ENCODE assay signal across 9 mouse cellular contexts in the genomic region with DNA sequence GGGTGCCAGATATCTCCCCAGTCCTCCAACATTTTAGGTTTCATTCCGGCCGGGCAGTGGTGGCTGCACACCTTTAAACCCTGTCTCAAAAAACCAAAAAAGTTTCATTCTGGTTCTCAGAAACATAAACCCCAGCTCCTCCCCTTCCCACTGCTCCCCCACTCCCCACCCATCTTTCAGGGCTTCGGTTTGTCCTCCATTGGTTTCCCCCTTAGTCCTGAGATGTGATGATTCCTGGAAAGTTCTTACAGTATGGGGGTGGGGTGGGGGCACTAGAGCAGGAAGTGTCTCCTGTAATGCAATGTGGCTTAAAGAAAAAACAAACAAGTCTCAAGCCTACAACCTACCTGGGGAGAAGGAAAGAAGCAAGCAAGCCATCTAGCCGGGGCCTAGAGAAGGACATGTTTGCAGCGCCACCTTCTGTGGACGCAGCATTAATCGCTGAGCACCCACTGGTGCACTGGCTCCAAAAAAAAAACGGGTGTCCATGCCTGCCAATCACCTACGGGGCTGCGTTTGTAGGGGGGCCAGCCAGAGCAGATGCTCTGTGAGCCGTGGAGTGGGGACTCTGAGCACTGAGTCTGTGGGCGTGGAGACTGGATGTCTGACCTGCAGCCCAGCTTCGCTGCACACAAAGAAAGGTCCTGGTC. TPM values are rescaled to one million over a fixed set of nuclear protein-coding genes. Genes with fewer than 3 reads are reported as not detected.
A peak's percentile ranks its signal among the peaks of the same experiment; 100 is the strongest.
DNase-seq lines count a peak whose midpoint lies in the region; ATAC-seq lines count a peak whose summit lies in the region.
"Had no signal": no experiment of that assay in that cellular context is flagged by ENCODE, and none has a peak within 500 bp of the region (broad histone marks: within the 10 kb centered on the region; RNA-seq: fewer than 3 reads in every experiment).

No protein-coding gene starts in this region.

- WGBS in heart, embryonic 14.5 days: 27% methylated on average over 13 of the region's 13 CpGs

- H3K4me3 ChIP-seq in heart, embryonic 14.5 days (ENCODE audit: control insufficient read depth in 1 of 2, insufficient read depth in 1 of 2, low read depth in 1 of 2, low read length in 2 of 2): no peak overlapping the region
- H3K4me3 ChIP-seq: myocyte had no signal

- H3K9me3 ChIP-seq in heart, embryonic 14.5 days (ENCODE audit: control insufficient read depth, low read length): no peaks in the 10 kb centered on the region

- H3K36me3 ChIP-seq in heart, embryonic 14.5 days (ENCODE audit: control insufficient read depth, insufficient read depth, low read length): peaks cover 38% of the 10 kb centered on the region

- H3K27me3 ChIP-seq in heart, embryonic 14.5 days (ENCODE audit: control insufficient read depth, insufficient read depth, low read length): no peaks in the 10 kb centered on the region

- DNase-seq in right cerebral cortex, postnatal 14 days: peak; percentile 43
- no peak for DNase-seq in right cerebral cortex, postnatal 10 days (ENCODE audit: low spot score in 2 of 2)
- DNase-seq in cerebellum, adult 9-10 months: peak; percentile 80
- DNase-seq in kidney, postnatal 25 days: peak; percentile 61 to 76
- DNase-seq in thymus, postnatal 25 days: peak; percentile 40
- no peak for DNase-seq in right cerebral cortex, postnatal 25 days

- 0 out of 2 replicates have a peak overlapping the region, but pooled peaks have one; percentile 11 for H3K4me2 ChIP-seq in heart, embryonic 14.5 days (ENCODE audit: low read length)

- H3K9ac ChIP-seq in heart, embryonic 14.5 days (ENCODE audit: low read length): 0 out of 2 replicates have a peak overlapping the region, but pooled peaks have one; percentile 38

- ATAC-seq in heart, embryonic 14.5 days (ENCODE audit: insufficient number of reproducible peaks, insufficient read depth, low FRiP score, low read depth): no peak
- peak; percentile 51 for ATAC-seq in megakaryocyte progenitor cell, adult 5-6 weeks (replicated peaks; ENCODE audit: poor library complexity)

- H3K27ac ChIP-seq in heart, embryonic 14.5 days (replicated peaks in 1 of 2; ENCODE audit: control insufficient read depth in 1 of 2, insufficient read depth in 1 of 2, low read depth in 2 of 2, low read length in 2 of 2): no peak overlapping the region

- H3K4me1 ChIP-seq in heart, embryonic 14.5 days (ENCODE audit: control insufficient read depth in 2 of 2, insufficient read depth in 2 of 2, low read length in 2 of 2): peaks cover 7 to 12% of the 10 kb centered on the region in 2 experiments; a peak in 3 of 4 replicates

RNA-seq across cellular contexts. Expression of a gene that starts 2.2 kb away (rescaled TPM):
- polyA plus RNA-seq in heart, embryonic 14.5 days (2014; fragmentation: Nextera tagmentation; extraction: Ambion mirVana): 0.59 TPM in 1 of 2 replicates, not detected in the other
- not detected in 2 replicates for total RNA-seq in megakaryocyte progenitor cell, adult 5-6 weeks (2015)
- total RNA-seq in megakaryocyte progenitor cell, adult 5-6 weeks (2017): not detected in 2 replicates
- polyA plus RNA-seq: myocyte had no signal

RNA-seq across cellular contexts. Expression of a gene that starts 9.4 kb away (rescaled TPM):
- 0.28 TPM in 1 of 2 replicates, not detected in the other for polyA plus RNA-seq in heart, embryonic 14.5 days (2014; fragmentation: Nextera tagmentation; extraction: Ambion mirVana)
- 0.84 and 1.4 TPM in 2 replicates for total RNA-seq in megakaryocyte progenitor cell, adult 5-6 weeks (2015)
- total RNA-seq in megakaryocyte progenitor cell, adult 5-6 weeks (2017): 0.27 and 0.92 TPM in 2 replicates

RNA-seq across cellular contexts. Expression of a gene that starts 15.4 kb away (rescaled TPM):
- 10.0 and 11.4 TPM in 2 replicates for polyA plus RNA-seq in heart, embryonic 14.5 days (2014; fragmentation: Nextera tagmentation; extraction: Ambion mirVana)
- 20.3 and 20.7 TPM in 2 replicates for total RNA-seq in megakaryocyte progenitor cell, adult 5-6 weeks (2015)
- 33.9 and 36.8 TPM in 2 replicates for total RNA-seq in megakaryocyte progenitor cell, adult 5-6 weeks (2017)

RNA-seq across cellular contexts. Expression of a gene that starts 16.0 kb away (rescaled TPM):
- 219 and 234 TPM in 2 replicates for polyA plus RNA-seq in heart, embryonic 14.5 days (2014; fragmentation: Nextera tagmentation; extraction: Ambion mirVana)
- 411 and 443 TPM in 2 replicates for total RNA-seq in megakaryocyte progenitor cell, adult 5-6 weeks (2015)
- 375 TPM in 2 replicates for total RNA-seq in megakaryocyte progenitor cell, adult 5-6 weeks (2017)

RNA-seq across cellular contexts. Expression of a gene that starts 16.8 kb away (rescaled TPM):
- polyA plus RNA-seq in heart, embryonic 14.5 days (2014; fragmentation: Nextera tagmentation; extraction: Ambion mirVana): 61.9 and 64.5 TPM in 2 replicates
- 17.5 and 21.1 TPM in 2 replicates for total RNA-seq in megakaryocyte progenitor cell, adult 5-6 weeks (2015)
- total RNA-seq in megakaryocyte progenitor cell, adult 5-6 weeks (2017): 22.7 and 26.0 TPM in 2 replicates

Comparison
In these comparisons a context has a peak if more than half of its experiments do, and no peak if none do; other contexts are left out.
1. DNase-seq: peak in right cerebral cortex, postnatal 14 days (single experiment), cerebellum, adult 9-10 months (single experiment), kidney, postnatal 25 days (2 of 2) and thymus, postnatal 25 days (single experiment); none in right cerebral cortex, postnatal 10 days (0 of 2) and right cerebral cortex, postnatal 25 days (single experiment).